Mouse (Mus musculus): ENCODE measurements around the gene Dnajc10.

Dnajc10 gene

GRCm38 (mm10) chr2:80354531-80354930 is 39.3 kb downstream of the Dnajc10 start:
- no peak for DNase-seq

- DNase-seq: no peak
Measured at GRCm38 (mm10) chr2:80356656-80357231, 41.5 kb downstream of the Dnajc10 start.

- DNase-seq: no peak
Measured at GRCm38 (mm10) chr2:80371458-80371857, 56.2 kb downstream of the Dnajc10 start.

DNA sequence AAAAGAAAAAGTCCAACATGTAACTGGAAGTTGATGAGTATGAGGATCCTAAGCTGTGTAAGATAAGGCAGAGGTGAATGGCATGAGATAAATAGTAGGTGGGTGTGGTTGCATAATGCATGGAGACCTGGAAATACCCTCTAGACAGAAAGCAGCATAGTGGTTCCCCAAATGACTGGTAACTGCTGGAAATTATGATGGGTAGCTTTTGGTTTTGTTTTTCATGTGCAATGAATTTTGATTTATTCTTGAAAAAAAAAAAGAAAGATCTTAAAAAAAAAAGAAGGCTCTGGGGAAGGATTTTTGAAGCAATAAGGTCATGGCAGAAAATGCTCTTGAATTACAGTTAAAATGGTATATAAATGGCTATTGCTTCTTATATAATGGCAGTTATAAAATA is 59.6 kb downstream of the Dnajc10 start:
- no peak for DNase-seq

DNA sequence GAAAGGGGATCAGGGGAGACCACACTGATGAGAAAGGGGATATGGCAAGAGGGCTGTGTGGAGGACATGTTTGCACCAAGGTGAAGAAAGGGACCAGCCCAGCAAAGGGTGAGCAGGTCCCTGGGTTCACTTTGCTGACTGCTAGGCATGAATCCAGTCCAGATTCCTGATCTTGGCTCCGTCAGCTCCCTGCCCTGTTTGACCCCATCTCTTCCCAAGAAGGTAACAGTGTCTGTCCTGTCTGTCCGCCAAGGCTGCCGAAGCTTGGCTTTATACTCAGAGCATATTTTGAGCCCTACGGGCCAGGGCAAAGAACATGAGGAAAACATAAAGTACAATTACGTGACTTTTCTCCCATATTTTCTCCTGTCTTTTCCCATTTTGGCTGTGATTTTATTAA is 64.6 kb downstream of the Dnajc10 start:
- DNase-seq: no peak

DNA sequence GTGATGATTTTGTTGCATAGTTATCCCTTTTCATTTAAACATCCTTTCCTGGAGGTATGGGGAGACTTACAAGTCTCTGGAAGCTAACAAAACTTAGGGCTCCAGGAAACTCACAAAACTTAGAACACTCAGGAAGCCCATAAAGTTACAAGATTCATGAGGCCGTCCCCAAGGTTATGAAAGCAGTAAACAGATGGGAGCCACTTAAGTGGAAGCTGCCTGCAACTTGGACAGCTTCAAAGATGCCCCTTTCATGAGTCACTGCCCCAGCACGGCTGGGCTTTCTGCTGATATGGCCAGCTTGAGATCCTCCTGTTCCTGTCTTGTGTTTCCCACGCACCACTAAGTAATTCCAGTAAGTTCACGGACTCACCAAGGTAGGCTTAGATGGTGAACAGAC is 69.2 kb downstream of the Dnajc10 start:
- DNase-seq: no peak

- no peak for DNase-seq
Measured at GRCm38 (mm10) chr2:80386255-80386654, 71.0 kb downstream of the Dnajc10 start.

DNA sequence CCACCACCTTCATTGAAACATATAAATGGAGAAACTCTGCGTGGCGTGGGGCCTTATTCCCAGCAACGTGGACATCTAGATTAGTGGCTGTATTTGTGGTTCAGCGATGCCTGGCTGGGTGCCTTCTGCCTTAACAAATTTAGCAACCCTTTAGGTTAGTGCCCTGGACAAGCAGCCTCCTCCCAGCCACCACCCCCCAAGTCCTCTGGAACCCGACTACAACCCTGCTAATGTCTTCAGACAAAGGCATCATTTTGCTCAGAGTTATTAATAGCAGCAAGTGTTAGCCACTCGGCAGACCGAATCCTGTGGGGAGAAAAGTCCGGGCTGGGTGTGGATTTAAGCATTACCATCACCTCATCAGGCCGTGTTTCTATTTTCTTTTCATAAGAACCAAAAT is 72.4 kb downstream of the Dnajc10 start:
- no peak for DNase-seq

DNA sequence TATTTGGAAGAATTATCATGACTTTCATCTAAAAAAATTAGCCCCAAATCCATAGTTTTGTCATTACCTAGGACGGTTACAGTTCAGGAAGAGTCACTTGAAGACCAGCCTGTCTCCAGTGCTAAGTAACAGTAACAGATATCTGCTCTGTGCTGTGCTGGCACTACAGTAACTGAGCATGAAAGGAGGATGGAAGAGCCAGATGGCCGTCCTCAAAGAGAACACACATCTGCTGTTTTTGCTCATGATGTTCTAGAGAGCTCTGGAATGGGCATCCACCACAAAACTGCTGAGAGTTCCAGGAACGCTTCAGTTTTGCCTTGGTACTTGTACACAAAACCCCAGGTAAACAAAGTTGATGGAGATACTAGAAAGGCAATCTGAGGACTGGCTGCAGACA is 73.1 kb downstream of the Dnajc10 start:
- no peak for DNase-seq

DNA sequence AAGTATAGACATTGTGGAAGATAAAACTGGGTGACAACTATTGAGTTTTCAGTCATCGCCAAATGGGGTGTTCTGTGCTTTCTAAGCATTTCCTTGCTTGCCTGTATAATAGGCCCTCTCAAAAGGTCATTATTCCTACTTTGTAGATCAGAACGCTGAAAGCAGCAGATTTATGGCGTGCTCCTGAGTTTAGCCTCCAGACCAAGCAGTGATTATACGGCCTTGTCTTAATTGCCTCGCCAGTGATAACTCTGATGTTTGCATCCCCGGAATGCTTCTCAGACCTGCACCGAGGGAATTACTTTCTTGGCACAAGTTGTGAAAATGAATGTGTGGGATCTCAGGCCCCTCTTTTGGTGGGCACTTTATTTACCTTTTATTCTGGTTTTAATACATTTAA is 80.8 kb downstream of the Dnajc10 start:
- no peak for DNase-seq

DNA sequence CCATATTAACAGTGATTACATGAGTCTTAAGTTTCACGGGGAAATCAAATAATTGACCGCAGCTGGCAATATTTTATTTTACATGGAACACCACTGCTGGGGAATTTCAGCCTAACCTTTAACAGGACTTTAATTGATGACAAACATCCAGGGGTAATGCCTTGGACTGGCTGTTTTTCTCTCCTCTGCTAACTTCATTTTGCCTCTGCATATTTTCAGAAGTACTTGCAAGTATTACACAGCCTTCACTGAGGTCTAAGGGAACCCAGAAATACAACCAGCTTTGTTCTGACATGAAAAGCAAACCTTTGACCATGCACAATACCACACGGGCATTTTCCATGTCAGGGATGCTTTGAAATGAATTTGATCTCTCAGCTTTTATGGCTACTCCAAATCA is 81.6 kb downstream of the Dnajc10 start:
- DNase-seq: no peak

GRCm38 (mm10) chr2:80398595-80399099 is 83.4 kb downstream of the Dnajc10 start:
- no peak for DNase-seq
